Mouse (Mus musculus) cortical plate, adult 2 months (tissue): Measurements from ENCODE around the gene Cox6a2. TPM values are rescaled to one million over a fixed set of nuclear protein-coding genes. Genes with fewer than 3 reads are reported as not detected.

Source experiments
- H3K27ac ChIP-seq: fragments of 200-500 bp; 2 replicates; pipeline ENCODE4 v1.5.1; 2012; ENCODE audit warnings: low read length, control low read depth, inconsistent platforms; ENCODE audit not compliant: insufficient read depth
- H3K4me1 ChIP-seq: fragments of 200-500 bp; 2 replicates; pipeline ENCODE4 v1.6.1; 2011; ENCODE audit warnings: low read length; ENCODE audit not compliant: control insufficient read depth, insufficient read depth
- H3K4me3 ChIP-seq: fragments of 200-500 bp; 2 replicates; pipeline ENCODE4 v1.5.1; 2011; ENCODE audit warnings: mild to moderate bottlenecking, low read length, control low read depth; ENCODE audit not compliant: insufficient read depth
- CTCF ChIP-seq: fragments of 200-500 bp; IDR thresholded peaks from 2 replicates; pipeline ENCODE4 v1.5.1; 2011; ENCODE audit warnings: mild to moderate bottlenecking, control low read depth, low read length; ENCODE audit not compliant: insufficient read depth; ENCODE audit errors: extremely low read depth
- POLR2A ChIP-seq: fragments of 200-500 bp; IDR thresholded peaks from 2 replicates; pipeline ENCODE4 v1.6.1; 2011; ENCODE audit warnings: mild to moderate bottlenecking, low read length, control low read depth; ENCODE audit not compliant: insufficient read depth; ENCODE audit errors: extremely low read depth
- polyA plus RNA-seq: library from polyadenylated mRNA; depleted of rRNA; stranded (reverse); fragments of >200 nt; gene quantifications from 2 replicates; pipeline ENCODE4 v1.2.3, GENCODE M21; 2012; rRNA removed

Cox6a2 gene
- polyA plus RNA-seq: 29.5 and 36.4 TPM in 2 replicates

GRCm38 (mm10) chr7:128206152-128206551, at the start of gene Cox6a2:
TSS of gene Cox6a2 (minus strand) at chr7:128206387.
- no peak for TF ChIP-seq CTCF
- TF ChIP-seq POLR2A: no peak
- Histone ChIP-seq H3K27ac (no peak within 1 kb of the TSS), H3K4me1 (no peaks in the 10 kb centered on the region), H3K4me3 (no peak within 1 kb of the TSS)

- Histone ChIP-seq H3K4me1 (peaks cover 2% of the 10 kb centered on the region), H3K27ac (no peak overlapping the region), H3K4me3 (no peak overlapping the region)
- TF ChIP-seq CTCF (no peak), POLR2A (no peak)
Measured at GRCm38 (mm10) chr7:128255757-128256156, 49.6 kb upstream of the Cox6a2 start.

GRCm38 (mm10) chr7:128254978-128255377, 48.8 kb upstream of the Cox6a2 start:
- H3K4me3 ChIP-seq: no peak overlapping the region
- no peak overlapping the region for H3K27ac ChIP-seq
- peaks cover 2% of the 10 kb centered on the region for H3K4me1 ChIP-seq
- TF ChIP-seq POLR2A (no peak), CTCF (no peak)

- no peak for TF ChIP-seq CTCF
- no peak overlapping the region for H3K4me3 ChIP-seq
- H3K4me1 ChIP-seq: peaks cover 2% of the 10 kb centered on the region
- no peak overlapping the region for H3K27ac ChIP-seq
Measured at GRCm38 (mm10) chr7:128252609-128253008, 46.4 kb upstream of the Cox6a2 start.

GRCm38 (mm10) chr7:128251946-128252345, 45.8 kb upstream of the Cox6a2 start:
- Histone ChIP-seq H3K4me1 (peaks cover 2% of the 10 kb centered on the region), H3K4me3 (no peak overlapping the region), H3K27ac (no peak overlapping the region)
- TF ChIP-seq CTCF: no peak

- peaks cover 2% of the 10 kb centered on the region for H3K4me1 ChIP-seq
- H3K27ac ChIP-seq: no peak overlapping the region
- H3K4me3 ChIP-seq: no peak overlapping the region
- TF ChIP-seq CTCF (no peak), POLR2A (no peak)
Measured at GRCm38 (mm10) chr7:128249998-128250397, 43.8 kb upstream of the Cox6a2 start.

GRCm38 (mm10) chr7:128248081-128249042, 42.2 kb upstream of the Cox6a2 start:
- peaks cover 2% of the 10 kb centered on the region for H3K4me1 ChIP-seq
- H3K4me3 ChIP-seq: no peak overlapping the region; the same call in 1 of the 2 replicates
- H3K27ac ChIP-seq: no peak overlapping the region
- TF ChIP-seq POLR2A: no peak
- no peak for TF ChIP-seq CTCF

- no peak for TF ChIP-seq POLR2A
- TF ChIP-seq CTCF: peak; percentile 73
- Histone ChIP-seq H3K4me3 (peak overlapping the region; percentile 62), H3K27ac (peak overlapping the region; percentile 82; the same call in 1 of the 2 replicates), H3K4me1 (peaks cover 2% of the 10 kb centered on the region)
Measured at GRCm38 (mm10) chr7:128247443-128247842, 41.3 kb upstream of the Cox6a2 start.

GRCm38 (mm10) chr7:128246496-128247391, 40.6 kb upstream of the Cox6a2 start, which contains the start of gene Tgfb1i1:
TSS of gene Tgfb1i1 (plus strand) at chr7:128246812.
- TF ChIP-seq POLR2A (peak; percentile 68; the same call in 1 of the 2 replicates), CTCF (no peak)
- no peaks in the 10 kb centered on the region for H3K4me1 ChIP-seq
- H3K27ac ChIP-seq: peak within 1 kb of the TSS; percentile 82
- peak within 1 kb of the TSS; percentile 62 for H3K4me3 ChIP-seq
